Mouse (Mus musculus) heart, adult 2 months (tissue): ENCODE measurements around the gene Axl. TPM values are rescaled to one million over a fixed set of nuclear protein-coding genes. Genes with fewer than 3 reads are reported as not detected.

Source experiments
- DNase-seq, 2 experiments: peaks; one replicate each; pipeline ENCODE4 v3.0.0; 2021
- H3K27ac ChIP-seq: fragments of 200-600 bp; 2 replicates; pipeline ENCODE4 v1.8.1; 2022
- H3K27me3 ChIP-seq: fragments of 200-500 bp; 2 replicates; pipeline ENCODE4 v1.6.1; 2012; ENCODE audit warnings: mild to moderate bottlenecking, low read length, inconsistent platforms, mixed read lengths; ENCODE audit not compliant: control insufficient read depth, insufficient read depth
- H3K36me3 ChIP-seq: fragments of 200-500 bp; 2 replicates; pipeline ENCODE4 v1.6.1; 2012; ENCODE audit warnings: low read length, inconsistent platforms; ENCODE audit not compliant: control insufficient read depth, insufficient read depth
- H3K4me1 ChIP-seq: fragments of 200-500 bp; 2 replicates; pipeline ENCODE4 v1.6.1; 2011; ENCODE audit warnings: low read length; ENCODE audit not compliant: control insufficient read depth, insufficient read depth
- H3K4me3 ChIP-seq: fragments of 200-600 bp; 2 replicates; pipeline ENCODE4 v1.8.1; 2022
- H3K79me2 ChIP-seq: fragments of 200-500 bp; replicated peaks from 2 replicates; pipeline ENCODE4 v1.6.1; 2012; ENCODE audit warnings: mild to moderate bottlenecking, inconsistent platforms, low read length, moderate library complexity, mixed read lengths; ENCODE audit not compliant: control insufficient read depth, insufficient read depth
- H3K9ac ChIP-seq: fragments of 200-500 bp; 2 replicates; pipeline ENCODE4 v1.6.1; 2012; ENCODE audit warnings: low read depth, mild to moderate bottlenecking, control low read depth, inconsistent platforms, low read length, mixed read lengths
- CTCF ChIP-seq: fragments of 200-600 bp; IDR thresholded peaks from 2 replicates; pipeline ENCODE4 v1.8.1; 2022; ENCODE audit warnings: antibody characterized with exemption, mild to moderate bottlenecking, moderate library complexity
- EP300 ChIP-seq: fragments of 200-500 bp; IDR thresholded peaks from 2 replicates; pipeline ENCODE4 v1.6.1; 2011; ENCODE audit warnings: low read depth, low read length, control low read depth; ENCODE audit not compliant: insufficient read depth
- POLR2A ChIP-seq: fragments of 200-500 bp; IDR thresholded peaks from 2 replicates; pipeline ENCODE4 v1.6.1; 2011; ENCODE audit warnings: mild to moderate bottlenecking, low read depth, low read length, control low read depth; ENCODE audit not compliant: insufficient read depth
- WGBS: fragments of 180-500 bp; shearing (Covaris S2); methylation state at CpG from one replicate; pipeline ENCODE4 v1.1.7; 2018; 5-methylcytosine and 5-hydroxymethylcytosine counted together
- intact Hi-C: fragments of 180-260 bp; cut with DNase I; formaldehyde crosslinking; loops from one replicate; pipeline ENCODE4 v1.15.1; 2025
- polyA plus RNA-seq: library from polyadenylated mRNA; depleted of rRNA; stranded (reverse); fragments of >200 nt; gene quantifications from 2 replicates; pipeline ENCODE4 v1.2.3, GENCODE M21; 2012
- total RNA-seq, 2 experiments: library from RNA; stranded (reverse); gene quantifications; 2 replicates each; pipeline ENCODE4 v1.2.3; 2021

The Axl gene
- total and polyA plus RNA-seq, 3 experiments, result 51.8 to 82.4 (median 75.0) TPM

GRCm38 (mm10) chr7:25782744-25783143, 5.8 kb downstream of the Axl start:
- DNase-seq, result no peak
- Histone ChIP-seq H3K9ac (no peak overlapping the region), H3K4me3 (no peak overlapping the region), H3K36me3 (no peaks in the 10 kb centered on the region; the same call in 1 of the 2 replicates), H3K79me2 (no peaks in the 10 kb centered on the region), H3K4me1 (peaks cover 14% of the 10 kb centered on the region), H3K27ac (peak overlapping the region; percentile 58), H3K27me3 (no peaks in the 10 kb centered on the region)
- intact Hi-C loops, result loop anchor here (2.0 kb wide), 1 partner anchor 18 kb away; no protein-coding TSS in a partner anchor
- 65% methylated on average over 6 of the region's 6 CpGs for WGBS
- TF ChIP-seq POLR2A, result no peak
- no peak for TF ChIP-seq CTCF
- no peak for TF ChIP-seq EP300

GRCm38 (mm10) chr7:25781937-25782610, 6.4 kb downstream of the Axl start:
- Histone ChIP-seq H3K9ac (peak overlapping the region; percentile 69), H3K27me3 (no peaks in the 10 kb centered on the region), H3K79me2 (no peaks in the 10 kb centered on the region), H3K4me3 (peak overlapping the region; percentile 45), H3K27ac (peak overlapping the region; percentile 83), H3K4me1 (peaks cover 14% of the 10 kb centered on the region), H3K36me3 (no peaks in the 10 kb centered on the region; the same call in 1 of the 2 replicates)
- intact Hi-C loops, result loop anchor here (2.0 kb wide), 1 partner anchor 19 kb away; no protein-coding TSS in a partner anchor
- TF ChIP-seq POLR2A (peak; percentile 13; the same call in 1 of the 2 replicates), EP300 (no peak), CTCF (no peak)
- WGBS, result 33% methylated on average over 11 of the region's 11 CpGs
- DNase-seq, result no peak

GRCm38 (mm10) chr7:25781321-25781936, 7.1 kb downstream of the Axl start:
- peak; percentile 39; the same call in 1 of the 2 replicates for TF ChIP-seq POLR2A
- TF ChIP-seq EP300, result peak; percentile 70; the same call in 1 of the 2 replicates
- TF ChIP-seq CTCF, result no peak
- WGBS, result 3% methylated on average over 31 of the region's 33 CpGs
- no peaks in the 10 kb centered on the region for H3K79me2 ChIP-seq
- H3K9ac ChIP-seq, result peak overlapping the region; percentile 69
- H3K4me1 ChIP-seq, result peaks cover 15% of the 10 kb centered on the region
- H3K4me3 ChIP-seq, result peak overlapping the region; percentile 45
- H3K27me3 ChIP-seq, result no peaks in the 10 kb centered on the region
- DNase-seq, result peak; percentile 67 to 71
- peak overlapping the region; percentile 83 for H3K27ac ChIP-seq
- intact Hi-C loops, result no loop called here
- no peaks in the 10 kb centered on the region; the same call in 1 of the 2 replicates for H3K36me3 ChIP-seq

- H3K79me2 ChIP-seq, result no peaks in the 10 kb centered on the region
- no peaks in the 10 kb centered on the region; the same call in 1 of the 2 replicates for H3K36me3 ChIP-seq
- peak overlapping the region; percentile 83 for H3K27ac ChIP-seq
- TF ChIP-seq POLR2A (no peak), EP300 (no peak), CTCF (no peak)
- no peak overlapping the region for H3K4me3 ChIP-seq
- WGBS, result 48% methylated on average over 4 of the region's 4 CpGs
- intact Hi-C loops, result no loop called here
- no peak overlapping the region; the same call in 1 of the 2 replicates for H3K9ac ChIP-seq
- peaks cover 15% of the 10 kb centered on the region for H3K4me1 ChIP-seq
- H3K27me3 ChIP-seq, result no peaks in the 10 kb centered on the region
- peak in 1 of 2 experiments; percentile 35 for DNase-seq
These were observed 7.8 kb downstream of the Axl start for GRCm38 (mm10) chr7:25780753-25781152.

- Histone ChIP-seq H3K4me3 (no peak overlapping the region), H3K9ac (no peak overlapping the region), H3K27ac (no peak overlapping the region; the same call in 1 of the 2 replicates), H3K4me1 (peaks cover 15% of the 10 kb centered on the region), H3K36me3 (no peaks in the 10 kb centered on the region; the same call in 1 of the 2 replicates), H3K79me2 (no peaks in the 10 kb centered on the region), H3K27me3 (no peaks in the 10 kb centered on the region)
- no peak for TF ChIP-seq EP300
- no peak for TF ChIP-seq CTCF
- no peak for TF ChIP-seq POLR2A
- DNase-seq, result no peak
- intact Hi-C loops, result no loop called here
- 80% methylated on average over 5 of the region's 5 CpGs for WGBS
These were observed 8.5 kb downstream of the Axl start for GRCm38 (mm10) chr7:25780021-25780420.

- peaks cover 14% of the 10 kb centered on the region for H3K4me1 ChIP-seq
- intact Hi-C loops, result no loop called here
These were observed 20.3 kb downstream of the Axl start for GRCm38 (mm10) chr7:25768229-25768628.

More at GRCm38 (mm10) chr7:25768229-25768628, 20.3 kb downstream of the Axl start:
- TF ChIP-seq POLR2A (0 out of 2 replicates have a peak, but pooled peaks have one; percentile 21), CTCF (no peak), EP300 (0 out of 2 replicates have a peak, but pooled peaks have one; percentile 64)
- Histone ChIP-seq H3K36me3 (no peaks in the 10 kb centered on the region; the same call in 1 of the 2 replicates), H3K79me2 (no peaks in the 10 kb centered on the region), H3K27ac (peak overlapping the region; percentile 33), H3K9ac (no peak overlapping the region), H3K27me3 (no peaks in the 10 kb centered on the region), H3K4me3 (no peak overlapping the region)
- 49% methylated on average over 5 of the region's 5 CpGs for WGBS
- DNase-seq, result no peak
